Mouse (Mus musculus) thymus, postnatal 14 days (tissue): ENCODE measurements at regions not wholly inside any gene's neighbourhood (a gene's known extent, or its start where the extent isn't known, plus 50 kb on each side); places are given as distances from the start of the nearest gene placed in this dataset.

Experiments used
- DNase-seq: peaks from one replicate; pipeline ENCODE4 v3.0.0; 2021

- peak; percentile 72 for DNase-seq
Measured at GRCm38 (mm10) chr12:16185431-16185923, 368.8 kb upstream of the Trib2 start.

- DNase-seq: no peak
Measured at GRCm38 (mm10) chr12:16183055-16183454, 366.3 kb upstream of the Trib2 start.

GRCm38 (mm10) chr12:16181599-16181998, 364.9 kb upstream of the Trib2 start:
- no peak for DNase-seq

GRCm38 (mm10) chr12:16179897-16180296, 363.2 kb upstream of the Trib2 start:
- no peak for DNase-seq

GRCm38 (mm10) chr12:16176326-16176725, 359.6 kb upstream of the Trib2 start:
- no peak for DNase-seq

- no peak for DNase-seq
Measured at GRCm38 (mm10) chr12:16172176-16172575, 355.5 kb upstream of the Trib2 start.

- DNase-seq: no peak
Measured at GRCm38 (mm10) chr12:16171636-16172035, 354.9 kb upstream of the Trib2 start.

- no peak for DNase-seq
Measured at GRCm38 (mm10) chr12:16169781-16170535, 353.2 kb upstream of the Trib2 start.

- DNase-seq: no peak
Measured at GRCm38 (mm10) chr12:16167793-16168343, 351.1 kb upstream of the Trib2 start.

- DNase-seq: no peak
Measured at GRCm38 (mm10) chr12:16165126-16165525, 348.4 kb upstream of the Trib2 start.

- DNase-seq: no peak
Measured at GRCm38 (mm10) chr12:16161947-16162346, 345.2 kb upstream of the Trib2 start.

GRCm38 (mm10) chr12:16157896-16158295, 341.2 kb upstream of the Trib2 start:
- DNase-seq: no peak

- no peak for DNase-seq
Measured at GRCm38 (mm10) chr12:16155791-16156558, 339.3 kb upstream of the Trib2 start.

GRCm38 (mm10) chr12:16154256-16154655, 337.5 kb upstream of the Trib2 start:
- no peak for DNase-seq

- DNase-seq: no peak
Measured at GRCm38 (mm10) chr12:16152108-16152507, 335.4 kb upstream of the Trib2 start.

- DNase-seq: no peak
Measured at GRCm38 (mm10) chr12:16151170-16151702, 334.5 kb upstream of the Trib2 start.

GRCm38 (mm10) chr12:16146919-16147318, 330.2 kb upstream of the Trib2 start:
- DNase-seq: no peak

GRCm38 (mm10) chr12:16145621-16146020, 328.9 kb upstream of the Trib2 start:
- no peak for DNase-seq

GRCm38 (mm10) chr12:16141193-16141592, 324.5 kb upstream of the Trib2 start:
- DNase-seq: no peak

- no peak for DNase-seq
Measured at GRCm38 (mm10) chr12:16140511-16141110, 323.9 kb upstream of the Trib2 start.

- DNase-seq: no peak
Measured at GRCm38 (mm10) chr12:16139152-16139551, 322.4 kb upstream of the Trib2 start.

GRCm38 (mm10) chr12:16137801-16138200, 321.1 kb upstream of the Trib2 start:
- DNase-seq: no peak

GRCm38 (mm10) chr12:16136214-16136671, 319.5 kb upstream of the Trib2 start:
- no peak for DNase-seq
